Mouse (Mus musculus) intestine, postnatal 0 days (tissue): Measurements from ENCODE around the gene Katnb1. TPM values are rescaled to one million over a fixed set of nuclear protein-coding genes. Genes with fewer than 3 reads are reported as not detected.

Experiments
- ATAC-seq: fragments of 200-750 bp; cut with Nextera tagmentation; 2 replicates; pipeline ENCODE4 v1.8.0; 2017; ENCODE audit warnings: mild to moderate bottlenecking, moderate TSS enrichment, moderate library complexity
- H3K27ac ChIP-seq: fragments of 300-500 bp; sonication (generic); 2 replicates; pipeline ENCODE4 v1.5.1; 2014; ENCODE audit warnings: mild to moderate bottlenecking, low read depth, low read length, moderate library complexity
- H3K27me3 ChIP-seq: fragments of 300-500 bp; sonication (generic); replicated peaks from 2 replicates; pipeline ENCODE4 v1.6.1; 2014; ENCODE audit warnings: low read length, mixed read lengths; ENCODE audit not compliant: control insufficient read depth, insufficient read depth
- H3K36me3 ChIP-seq: fragments of 300-500 bp; sonication (generic); 2 replicates; pipeline ENCODE4 v1.6.1; 2014; ENCODE audit warnings: mild to moderate bottlenecking, moderate library complexity; ENCODE audit not compliant: control insufficient read depth, insufficient read depth
- H3K4me1 ChIP-seq: fragments of 300-500 bp; sonication (generic); replicated peaks from 2 replicates; pipeline ENCODE4 v1.6.1; 2014; ENCODE audit warnings: antibody characterized with exemption, low read length, mixed read lengths; ENCODE audit not compliant: control insufficient read depth, insufficient read depth
- H3K4me2 ChIP-seq: fragments of 300-500 bp; sonication (generic); replicated peaks from 2 replicates; pipeline ENCODE4 v1.6.1; 2014; ENCODE audit warnings: low read depth, mild to moderate bottlenecking, moderate library complexity
- H3K4me3 ChIP-seq: fragments of 300-500 bp; sonication (generic); 2 replicates; pipeline ENCODE4 v1.5.1; 2014; ENCODE audit warnings: low read depth, low read length
- H3K9ac ChIP-seq: fragments of 300-500 bp; sonication (generic); 2 replicates; pipeline ENCODE4 v1.6.1; 2014; ENCODE audit warnings: mild to moderate bottlenecking, low read depth, low read length
- H3K9me3 ChIP-seq: fragments of 300-500 bp; sonication (generic); 2 replicates; pipeline ENCODE4 v1.6.1; 2016; ENCODE audit warnings: mixed run types; ENCODE audit not compliant: control insufficient read depth
- CTCF ChIP-seq: sonication (generic); IDR thresholded peaks from 2 replicates; pipeline ENCODE4 v1.5.1; 2016; ENCODE audit warnings: low read depth, mild to moderate bottlenecking, control low read depth, antibody characterized with exemption, moderate library complexity
- whole genome bisulfite sequencing: fragments of 180-500 bp; shearing (Covaris S2); extraction: QIAGEN DNeasy Blood & Tissue Kit; methylation state at CpG from one replicate; pipeline ENCODE4 v1.1.7; 2014; 5-methylcytosine and 5-hydroxymethylcytosine counted together
- polyA plus RNA-seq: library from polyadenylated mRNA; unstranded; fragments of >200 nt; fragmentation: Nextera tagmentation; extraction: Ambion mirVana; gene quantifications from 2 replicates; pipeline ENCODE4 v1.2.1, GENCODE M21; 2015

The Katnb1 gene
- polyA plus RNA-seq, 1 experiment from 2014 or later: 12.7 TPM

GRCm38 (mm10) chr8:95140555-95140954, 59.6 kb downstream of the Katnb1 start:
- Histone ChIP-seq H3K4me3 (no peak overlapping the region), H3K9ac (no peak overlapping the region), H3K27ac (no peak overlapping the region), H3K36me3 (no peaks in the 10 kb centered on the region; the same call in 1 of the 2 replicates), H3K9me3 (no peaks in the 10 kb centered on the region), H3K4me2 (0 out of 2 replicates have a peak overlapping the region, but pooled peaks have one; percentile 17), H3K27me3 (no peaks in the 10 kb centered on the region), H3K4me1 (peaks cover 32% of the 10 kb centered on the region)
- no peak for TF ChIP-seq CTCF
- WGBS: 53% methylated on average over 5 of the region's 5 CpGs
- ATAC-seq: no peak

GRCm38 (mm10) chr8:95141026-95141425, 60.0 kb downstream of the Katnb1 start:
- WGBS: 89% methylated on average over 1 of the region's 1 CpGs
- Histone ChIP-seq H3K36me3 (no peaks in the 10 kb centered on the region; the same call in 1 of the 2 replicates), H3K27me3 (no peaks in the 10 kb centered on the region), H3K4me1 (peaks cover 32% of the 10 kb centered on the region), H3K9me3 (no peaks in the 10 kb centered on the region), H3K9ac (no peak overlapping the region), H3K4me2 (peak overlapping the region; percentile 96), H3K4me3 (no peak overlapping the region), H3K27ac (no peak overlapping the region)
- TF ChIP-seq CTCF: no peak
- ATAC-seq: no peak

GRCm38 (mm10) chr8:95141469-95142074, 60.6 kb downstream of the Katnb1 start:
- H3K9me3 ChIP-seq: no peaks in the 10 kb centered on the region
- TF ChIP-seq CTCF: no peak
- peak overlapping the region; percentile 85 for H3K9ac ChIP-seq
- H3K4me2 ChIP-seq: peak overlapping the region; percentile 96
- 4% methylated on average over 6 of the region's 6 CpGs for WGBS
- H3K27me3 ChIP-seq: no peaks in the 10 kb centered on the region
- H3K27ac ChIP-seq: peak overlapping the region; percentile 96; the same call in 1 of the 2 replicates
- no peaks in the 10 kb centered on the region; the same call in 1 of the 2 replicates for H3K36me3 ChIP-seq
- no peak for ATAC-seq
- H3K4me1 ChIP-seq: peaks cover 32% of the 10 kb centered on the region
- H3K4me3 ChIP-seq: peak overlapping the region; percentile 64

GRCm38 (mm10) chr8:95142075-95142831, 61.3 kb downstream of the Katnb1 start:
- Histone ChIP-seq H3K9ac (peak overlapping the region; percentile 85), H3K4me3 (peak overlapping the region; percentile 64), H3K36me3 (no peaks in the 10 kb centered on the region), H3K4me1 (peaks cover 31% of the 10 kb centered on the region), H3K4me2 (peak overlapping the region; percentile 96), H3K27me3 (no peaks in the 10 kb centered on the region), H3K9me3 (no peaks in the 10 kb centered on the region), H3K27ac (peak overlapping the region; percentile 96)
- under 1% methylated on average over 56 of the region's 66 CpGs for WGBS
- TF ChIP-seq CTCF: no peak
- peak; percentile 17; the same call in 1 of the 2 replicates for ATAC-seq

GRCm38 (mm10) chr8:95142985-95143804, 62.2 kb downstream of the Katnb1 start:
- peak overlapping the region; percentile 96 for H3K27ac ChIP-seq
- no peaks in the 10 kb centered on the region for H3K36me3 ChIP-seq
- 20% methylated on average over 17 of the region's 17 CpGs for WGBS
- no peak overlapping the region; the same call in 1 of the 2 replicates for H3K4me3 ChIP-seq
- H3K9ac ChIP-seq: no peak overlapping the region
- ATAC-seq: no peak
- peak overlapping the region; percentile 96 for H3K4me2 ChIP-seq
- peaks cover 27% of the 10 kb centered on the region for H3K4me1 ChIP-seq
- H3K27me3 ChIP-seq: no peaks in the 10 kb centered on the region
- TF ChIP-seq CTCF: no peak
- no peaks in the 10 kb centered on the region for H3K9me3 ChIP-seq
